ENCODE assay signal across 21 mouse cellular contexts in genomic region chrX:142315270-142315669, GRCm38 (mm10). TPM values are rescaled to one million over a fixed set of nuclear protein-coding genes. Genes with fewer than 3 reads are reported as not detected.
DNase-seq lines count a peak whose midpoint lies in the region; ATAC-seq and TF ChIP-seq lines count a peak whose summit lies in the region.
"Had no signal": no experiment of that assay in that cellular context is flagged by ENCODE, and none has a peak within 500 bp of the region (broad histone marks: within the 10 kb centered on the region; RNA-seq: fewer than 3 reads in every experiment).

No protein-coding gene starts in this region.

- no peak for TF ChIP-seq CTCF in lung, adult 2 months (IDR thresholded peaks at IDR 0.05; ENCODE audit: insufficient read depth, low read length)

- DNase-seq in cerebellum, postnatal 25 days = peak; percentile 10 to 17
- DNase-seq in cerebellum, postnatal 4 days (ENCODE audit: low spot score in 2 of 2) = no peak
- peak; percentile 6 for DNase-seq in thymus, postnatal 14 days
- DNase-seq in thymus, postnatal 36 days = no peak
- no peak for DNase-seq in lung, adult 2 months
- DNase-seq in kidney, adult 18-20 months = no peak
- DNase-seq: adrenal gland, postnatal 14 days; gastrocnemius, postnatal 36 days; kidney, adult 11 months; kidney, postnatal 4 days; layer of hippocampus, adult 9-11 months had no signal

- no peak overlapping the region for H3K4me3 ChIP-seq in lung, adult 2 months (replicated peaks; ENCODE audit: extremely low read depth, low read depth, low read length)
- H3K4me3 ChIP-seq: embryonic facial prominence, embryonic 13.5 days; erythroblast, embryonic 14.5 days; forebrain, embryonic 12.5 days; hindbrain, embryonic 13.5 days; midbrain, embryonic 12.5 days had no signal

- peak; percentile 85 to 91 for ATAC-seq in hematopoietic stem cell, adult 5-6 weeks (replicated peaks in 1 of 2; ENCODE audit: insufficient read depth in 1 of 2, low FRiP score in 2 of 2, low TSS enrichment in 1 of 2, low read depth in 1 of 2, poor library complexity in 2 of 2, severe bottlenecking in 2 of 2)
- ATAC-seq: lung, postnatal 0 days had no signal

- WGBS in lung, adult 2 months = 74% methylated on average over 8 of the region's 8 CpGs

- H3K4me1 ChIP-seq in lung, adult 2 months (ENCODE audit: control insufficient read depth, insufficient read depth, low read length) = no peaks in the 10 kb centered on the region
- H3K4me1 ChIP-seq: embryonic facial prominence, embryonic 13.5 days; forebrain, embryonic 12.5 days; hindbrain, embryonic 13.5 days; midbrain, embryonic 12.5 days had no signal

- no peak for TF ChIP-seq POLR2A in lung, adult 2 months (IDR thresholded peaks at IDR 0.05; ENCODE audit: borderline replicate concordance, extremely low read depth, low read depth, low read length)

RNA-seq across cellular contexts. Expression of gene Kcne1l, which starts 9.2 kb away (rescaled TPM):
- total RNA-seq in hematopoietic stem cell, adult 5-6 weeks (2017) = 1.2 TPM in 1 of 2 replicates, not detected in the other
- 0.14 and 0.32 TPM in 2 replicates for polyA plus RNA-seq in lung, adult 2 months (2012; rRNA removed)
- total RNA-seq: liver, adult 2 months; monocyte, adult 5-6 weeks had no signal
- polyA plus RNA-seq: erythroblast, embryonic 14.5 days; liver, adult 2 months; macrophage had no signal

Comparison
In these comparisons a context has a peak if more than half of its experiments do, and no peak if none do; other contexts are left out.
1. DNase-seq: peak in cerebellum, postnatal 25 days (2 of 2) and thymus, postnatal 14 days (single experiment); none in cerebellum, postnatal 4 days (0 of 2), thymus, postnatal 36 days (0 of 2), lung, adult 2 months (single experiment) and kidney, adult 18-20 months (single experiment).